Mouse (Mus musculus): ENCODE measurements around the gene Tsen2.

GRCm38 (mm10) chr6:115546276-115546675 lies 1.8 kb downstream of the Tsen2 start:
- TF ChIP-seq POLR2A (IDR thresholded peaks at IDR 0.05; ENCODE audit: low read depth, low read length) (no peak), CTCF (IDR thresholded peaks at IDR 0.05; ENCODE audit: extremely low read depth, insufficient read depth, insufficient read length, insufficient replicate concordance) (no peak)

All from spleen, adult 2 months (tissue).